Mouse (Mus musculus) erythroblast, embryonic 14.5 days (primary cell): ENCODE data around the gene Cped1. TPM values are rescaled to one million over a fixed set of nuclear protein-coding genes. Genes with fewer than 3 reads are reported as not detected.

Source experiments
- H3K27me3 ChIP-seq: 2 replicates; pipeline ENCODE4 v1.6.1; 2012; ENCODE audit warnings: inconsistent platforms; ENCODE audit not compliant: control insufficient read depth
- H3K36me3 ChIP-seq: 2 replicates; pipeline ENCODE4 v1.6.1; 2012; ENCODE audit warnings: mild to moderate bottlenecking, inconsistent platforms; ENCODE audit not compliant: control insufficient read depth
- H3K4me1 ChIP-seq: 2 replicates; pipeline ENCODE4 v1.6.1; 2012; ENCODE audit warnings: inconsistent platforms; ENCODE audit not compliant: control insufficient read depth
- H3K4me3 ChIP-seq: replicated peaks from 2 replicates; pipeline ENCODE3; 2012; ENCODE audit warnings: moderate library complexity, mild to moderate bottlenecking, inconsistent platforms
- H3K9me3 ChIP-seq: 2 replicates; pipeline ENCODE4 v1.6.1; 2012; ENCODE audit warnings: low read length, inconsistent platforms, mixed read lengths; ENCODE audit not compliant: control insufficient read depth
- GATA1 ChIP-seq: IDR thresholded peaks from 2 replicates; pipeline ENCODE4 v1.6.1; 2012; ENCODE audit warnings: low read length, inconsistent platforms, mixed read lengths
- TAL1 ChIP-seq: IDR thresholded peaks from 3 replicates; pipeline ENCODE4 v1.6.1; 2012; ENCODE audit warnings: low read length, inconsistent platforms, mixed read lengths
- polyA plus RNA-seq: library from polyadenylated mRNA; stranded (reverse); fragments of >175 nt; gene quantifications from 2 replicates; pipeline ENCODE4 v1.2.3, GENCODE M21; 2012

The Cped1 gene
- polyA plus RNA-seq, 1 experiment: 0.02 TPM

DNA sequence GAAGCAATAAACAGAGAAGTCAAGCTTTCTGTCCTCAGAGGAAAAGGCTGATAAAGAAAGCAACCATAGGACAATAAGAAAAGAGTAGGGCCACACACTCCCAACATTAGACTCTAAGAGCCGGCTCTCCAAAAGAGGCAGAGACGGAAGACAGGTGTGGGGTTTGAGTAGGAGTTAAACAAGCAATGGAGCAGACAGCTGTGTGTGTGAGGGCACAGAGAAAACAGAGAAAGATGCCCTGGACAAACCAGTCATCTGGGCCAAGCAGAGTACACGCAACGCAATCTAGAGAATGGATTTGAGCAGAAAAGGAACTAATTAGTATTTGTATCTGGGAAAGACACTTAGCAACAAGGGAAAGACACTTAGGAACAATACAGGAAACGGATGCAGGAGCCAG is 227.5 kb downstream of the Cped1 start:
- H3K4me3 ChIP-seq: no peak overlapping the region
- no peaks in the 10 kb centered on the region for H3K36me3 ChIP-seq
- TF ChIP-seq GATA1: no peak
- H3K4me1 ChIP-seq: no peaks in the 10 kb centered on the region
- no peaks in the 10 kb centered on the region for H3K27me3 ChIP-seq
- H3K9me3 ChIP-seq: no peaks in the 10 kb centered on the region

GRCm38 (mm10) chr6:22213813-22214212 is 228.1 kb downstream of the Cped1 start:
- Histone ChIP-seq H3K36me3 (no peaks in the 10 kb centered on the region), H3K9me3 (no peaks in the 10 kb centered on the region), H3K4me1 (no peaks in the 10 kb centered on the region), H3K4me3 (no peak overlapping the region), H3K27me3 (no peaks in the 10 kb centered on the region)
- TF ChIP-seq GATA1 (no peak), TAL1 (no peak)

- no peaks in the 10 kb centered on the region for H3K4me1 ChIP-seq
- no peak overlapping the region for H3K4me3 ChIP-seq
- no peaks in the 10 kb centered on the region for H3K27me3 ChIP-seq
These were observed 228.9 kb downstream of the Cped1 start for GRCm38 (mm10) chr6:22214665-22215064.

DNA sequence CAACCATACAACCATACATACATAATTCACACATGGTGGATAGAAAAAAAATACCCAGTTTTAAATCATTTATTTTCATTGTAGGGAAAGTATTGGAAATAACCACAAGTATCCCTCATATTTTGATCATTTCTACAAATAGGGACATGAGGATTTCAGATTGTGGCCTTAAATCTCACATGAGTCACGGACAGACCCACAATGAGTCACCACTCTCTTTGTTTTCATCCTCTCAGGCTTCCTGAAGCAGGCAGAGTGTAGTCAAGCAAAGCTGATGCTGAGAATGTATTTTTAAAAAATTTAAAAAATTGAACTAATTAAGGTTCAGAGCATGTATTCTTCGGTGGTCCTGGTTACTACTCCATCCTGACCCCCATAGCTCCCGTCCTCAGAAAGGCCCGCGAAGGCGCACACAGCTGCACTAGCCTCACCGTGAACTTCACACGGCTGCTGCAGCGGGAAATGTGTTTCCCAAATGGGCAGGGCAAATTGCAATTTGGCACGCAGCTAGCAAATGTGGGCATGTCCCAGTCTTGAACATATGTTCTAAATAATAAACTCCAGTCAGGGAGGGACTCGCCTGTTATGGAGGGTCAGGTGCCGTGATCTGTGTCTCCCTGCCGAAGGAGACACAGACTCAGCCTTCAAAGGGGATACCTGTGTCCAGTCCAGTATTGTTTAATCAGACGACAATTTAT is 230.7 kb downstream of the Cped1 start:
- H3K4me3 ChIP-seq: no peak overlapping the region
- TF ChIP-seq GATA1 (no peak), TAL1 (no peak)

More at GRCm38 (mm10) chr6:22214665-22215064, 228.9 kb downstream of the Cped1 start:
- no peak for TF ChIP-seq TAL1
- no peak for TF ChIP-seq GATA1
- H3K9me3 ChIP-seq: no peaks in the 10 kb centered on the region
- H3K36me3 ChIP-seq: no peaks in the 10 kb centered on the region

DNA sequence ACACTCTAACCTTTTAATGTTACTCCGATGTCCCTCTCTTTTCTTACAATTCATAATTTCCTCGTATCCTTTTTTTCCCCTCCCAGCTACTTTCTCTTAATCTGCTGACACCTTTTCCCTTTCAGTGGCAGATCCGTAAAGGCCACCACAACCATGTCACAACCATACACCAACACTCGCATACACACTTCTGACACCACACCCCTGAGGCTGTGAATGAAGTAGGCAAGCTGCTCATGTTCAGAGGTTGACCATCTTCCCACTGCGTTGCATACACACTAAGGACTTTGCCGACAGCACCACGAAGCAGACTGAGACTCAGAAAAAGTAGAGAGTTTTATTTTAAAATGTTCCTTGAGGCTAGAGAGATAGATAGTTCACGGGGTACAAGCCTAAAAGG is 235.4 kb downstream of the Cped1 start:
- no peaks in the 10 kb centered on the region for H3K9me3 ChIP-seq
- H3K4me1 ChIP-seq: no peaks in the 10 kb centered on the region
- no peak overlapping the region for H3K4me3 ChIP-seq
- H3K36me3 ChIP-seq: no peaks in the 10 kb centered on the region
- no peaks in the 10 kb centered on the region for H3K27me3 ChIP-seq
- TF ChIP-seq TAL1 (no peak), GATA1 (no peak)

More for the DNA sequence above, 230.7 kb downstream of the Cped1 start:
- Histone ChIP-seq H3K27me3 (no peaks in the 10 kb centered on the region), H3K9me3 (no peaks in the 10 kb centered on the region), H3K36me3 (no peaks in the 10 kb centered on the region), H3K4me1 (no peaks in the 10 kb centered on the region)

- Histone ChIP-seq H3K4me1 (no peaks in the 10 kb centered on the region), H3K27me3 (no peaks in the 10 kb centered on the region), H3K4me3 (no peak overlapping the region), H3K9me3 (no peaks in the 10 kb centered on the region), H3K36me3 (peaks cover 2% of the 10 kb centered on the region)
- TF ChIP-seq GATA1: no peak
- TF ChIP-seq TAL1: no peak
These were observed 236.4 kb downstream of the Cped1 start for GRCm38 (mm10) chr6:22222087-22222486.

DNA sequence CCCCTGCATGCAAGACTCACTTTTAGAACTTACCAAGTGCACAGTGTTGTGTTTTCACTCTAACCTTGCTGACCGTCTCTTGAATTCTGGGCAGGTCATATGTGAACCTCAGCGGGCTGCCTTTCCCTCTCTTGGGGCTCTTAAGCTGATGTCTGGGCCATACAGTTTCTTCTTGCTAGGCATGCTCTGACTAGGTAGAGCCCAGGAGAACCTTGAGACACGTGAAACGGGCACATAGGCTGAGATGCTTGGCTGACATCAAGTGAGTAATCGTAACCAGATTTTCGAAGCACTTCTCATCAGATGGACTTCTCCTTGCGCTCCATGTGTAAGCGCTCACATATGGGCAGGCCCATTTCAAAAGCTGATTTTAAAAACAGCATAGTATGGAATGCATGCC is 237.2 kb downstream of the Cped1 start:
- Histone ChIP-seq H3K27me3 (no peaks in the 10 kb centered on the region), H3K36me3 (peaks cover 2% of the 10 kb centered on the region), H3K4me3 (no peak overlapping the region), H3K4me1 (no peaks in the 10 kb centered on the region), H3K9me3 (no peaks in the 10 kb centered on the region)
- TF ChIP-seq TAL1 (no peak), GATA1 (no peak)

DNA sequence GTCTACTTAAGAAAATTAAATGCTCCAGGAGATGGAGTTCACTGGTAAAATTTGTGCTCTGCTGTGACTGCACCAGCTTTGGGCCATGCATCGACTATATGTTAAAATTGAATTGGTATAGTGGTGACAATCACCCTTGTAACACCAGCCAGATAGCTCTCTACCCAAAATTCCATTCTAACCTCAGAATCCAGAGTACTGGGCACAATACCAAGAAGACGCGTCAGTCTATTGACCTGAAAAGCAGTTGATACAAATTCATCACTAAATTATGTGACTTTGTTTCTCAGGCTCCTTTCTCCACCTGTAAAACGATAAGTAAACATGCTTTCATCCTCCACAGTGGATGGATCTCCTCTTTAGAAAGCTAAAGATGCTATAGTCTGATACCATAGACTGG is 238.6 kb downstream of the Cped1 start:
- no peaks in the 10 kb centered on the region for H3K27me3 ChIP-seq
- peaks cover 2% of the 10 kb centered on the region for H3K36me3 ChIP-seq
- H3K9me3 ChIP-seq: no peaks in the 10 kb centered on the region
- no peaks in the 10 kb centered on the region for H3K4me1 ChIP-seq
- no peak for TF ChIP-seq GATA1
- no peak for TF ChIP-seq TAL1
- no peak overlapping the region for H3K4me3 ChIP-seq

GRCm38 (mm10) chr6:22231244-22231643 is 245.5 kb downstream of the Cped1 start:
- Histone ChIP-seq H3K4me3 (no peak overlapping the region), H3K36me3 (peaks cover 2% of the 10 kb centered on the region), H3K4me1 (no peaks in the 10 kb centered on the region), H3K27me3 (no peaks in the 10 kb centered on the region), H3K9me3 (no peaks in the 10 kb centered on the region)
- TF ChIP-seq GATA1 (no peak), TAL1 (no peak)

DNA sequence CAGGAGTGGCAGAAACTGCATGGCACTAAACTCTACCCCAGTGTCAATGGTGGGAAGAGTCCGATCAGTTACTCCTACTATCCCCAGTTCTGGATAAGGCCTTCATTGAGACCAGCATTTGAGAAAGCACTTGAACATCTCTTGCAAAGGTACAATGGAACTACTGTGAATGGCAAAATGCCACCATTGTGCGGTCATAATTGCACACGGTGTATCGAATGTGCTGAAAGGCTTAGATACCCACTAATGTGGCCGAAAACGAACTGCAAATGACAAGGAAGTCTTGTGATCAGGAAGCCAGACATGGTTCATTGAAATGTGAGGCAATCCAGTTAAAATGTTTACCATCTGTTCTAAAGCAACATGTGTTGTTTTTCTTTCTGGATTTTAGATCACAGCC is 247.8 kb downstream of the Cped1 start:
- H3K36me3 ChIP-seq: no peaks in the 10 kb centered on the region; the same call in 1 of the 2 replicates
- H3K27me3 ChIP-seq: no peaks in the 10 kb centered on the region
- H3K9me3 ChIP-seq: no peaks in the 10 kb centered on the region
- no peak overlapping the region for H3K4me3 ChIP-seq
- TF ChIP-seq TAL1: no peak
- TF ChIP-seq GATA1: no peak
- H3K4me1 ChIP-seq: no peaks in the 10 kb centered on the region
